Mouse (Mus musculus): ENCODE measurements around the gene Cabcoco1. TPM values are rescaled to one million over a fixed set of nuclear protein-coding genes. Genes with fewer than 3 reads are reported as not detected.

The Cabcoco1 gene
- polyA plus RNA-seq, 1 experiment from 2014 or later, result 4.4 TPM

DNA sequence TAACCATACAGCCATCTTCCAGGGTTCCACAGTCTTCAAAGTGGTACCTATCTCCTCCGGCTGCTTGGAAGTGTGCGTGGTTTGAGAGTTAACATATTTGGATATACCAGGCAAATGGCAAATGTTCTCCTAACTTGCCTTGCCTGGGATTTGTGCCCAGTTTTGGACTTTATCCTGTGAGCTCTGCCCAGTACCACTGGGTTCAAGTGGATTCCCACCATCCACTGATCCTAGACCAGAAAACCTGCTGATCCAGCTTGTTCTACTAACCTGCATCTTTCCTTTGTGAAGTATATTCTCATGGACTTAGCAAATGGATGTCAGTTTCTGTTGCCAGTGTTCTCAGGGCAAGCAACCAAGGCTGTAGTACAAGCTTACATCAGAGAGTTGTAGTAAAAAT is 46.5 kb downstream of the Cabcoco1 start:
- DNase-seq (ENCODE audit: low spot score) (no peak), ATAC-seq (ENCODE audit: low read depth) (no peak)
- H3K4me3 ChIP-seq (ENCODE audit: low read depth, low read length), result no peak overlapping the region
- H3K4me1 ChIP-seq (ENCODE audit: control insufficient read depth, insufficient read depth, low read length), result peaks cover 12% of the 10 kb centered on the region
- H3K9ac ChIP-seq (ENCODE audit: low read depth, low read length), result no peak overlapping the region
- H3K27me3 ChIP-seq (replicated peaks; ENCODE audit: control insufficient read depth, insufficient read depth, low read length), result no peaks in the 10 kb centered on the region
- no peak overlapping the region for H3K27ac ChIP-seq (replicated peaks; ENCODE audit: low read depth, low read length)
- H3K9me3 ChIP-seq (ENCODE audit: control insufficient read depth, low read length), result no peaks in the 10 kb centered on the region
- H3K4me2 ChIP-seq (ENCODE audit: low read depth, low read length), result no peak overlapping the region
- WGBS, result 94% methylated on average over 2 of the region's 2 CpGs
- no peaks in the 10 kb centered on the region for H3K36me3 ChIP-seq (ENCODE audit: control insufficient read depth, insufficient read depth, low read length)

DNA sequence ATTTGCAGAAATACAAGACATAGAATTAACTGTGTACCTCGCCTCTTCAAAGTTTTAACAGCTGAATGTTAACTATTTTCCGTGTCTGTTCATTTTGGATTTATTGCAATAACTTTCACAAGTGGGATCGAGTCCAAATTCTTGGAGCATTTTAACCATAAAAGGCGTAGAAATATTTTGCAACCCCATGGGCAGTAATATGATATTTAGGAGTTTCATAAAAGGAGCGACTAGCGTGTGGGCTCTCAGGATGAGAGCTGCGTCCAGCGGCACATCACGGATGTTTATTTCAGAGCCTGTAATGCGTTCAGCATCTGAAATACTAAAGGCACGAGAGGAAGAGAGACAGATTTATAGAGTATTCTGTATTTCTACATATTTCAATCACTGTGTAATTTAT is 50.1 kb downstream of the Cabcoco1 start:
- H3K4me2 ChIP-seq (ENCODE audit: low read depth, low read length), result peak overlapping the region; percentile 20; the same call in 1 of the 2 replicates

DNA sequence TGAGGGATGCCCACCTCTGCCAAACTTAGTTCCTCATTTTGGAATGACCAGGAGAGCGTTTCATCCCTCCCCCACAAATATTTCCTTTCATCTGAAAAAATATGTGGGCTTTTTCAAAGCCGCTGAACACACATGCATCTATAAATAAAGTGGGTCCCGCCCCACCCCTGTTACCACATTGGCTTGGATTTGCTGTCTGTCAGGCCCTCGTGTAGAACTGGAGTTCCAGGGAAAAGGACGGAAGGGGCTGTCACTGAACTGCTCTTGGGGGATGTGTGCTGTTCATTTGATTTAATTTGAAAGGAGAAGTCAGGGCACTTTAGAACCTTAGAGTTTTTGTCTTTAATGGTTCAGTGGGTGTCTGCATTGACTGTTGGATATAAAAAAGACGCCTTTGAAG is 50.9 kb downstream of the Cabcoco1 start:
- Histone ChIP-seq H3K27ac (replicated peaks; ENCODE audit: low read depth, low read length) (peak overlapping the region; percentile 16; the same call in 1 of the 2 replicates), H3K4me2 (ENCODE audit: low read depth, low read length) (no peak overlapping the region)
- ATAC-seq (ENCODE audit: low read depth), result no peak

More for the DNA sequence above, 50.1 kb downstream of the Cabcoco1 start:
- H3K9ac ChIP-seq (ENCODE audit: low read depth, low read length), result no peak overlapping the region
- no peaks in the 10 kb centered on the region for H3K27me3 ChIP-seq (replicated peaks; ENCODE audit: control insufficient read depth, insufficient read depth, low read length)
- no peaks in the 10 kb centered on the region for H3K36me3 ChIP-seq (ENCODE audit: control insufficient read depth, insufficient read depth, low read length)
- WGBS, result 17% methylated on average over 11 of the region's 11 CpGs
- 0 out of 2 replicates have a peak, but pooled peaks cover under 1% of the 10 kb centered on the region for H3K9me3 ChIP-seq (ENCODE audit: control insufficient read depth, low read length)
- peaks cover 15% of the 10 kb centered on the region for H3K4me1 ChIP-seq (ENCODE audit: control insufficient read depth, insufficient read depth, low read length)
- H3K27ac ChIP-seq (replicated peaks; ENCODE audit: low read depth, low read length), result 0 out of 2 replicates have a peak overlapping the region, but pooled peaks have one; percentile 16
- ATAC-seq (ENCODE audit: low read depth) (peak; percentile 60; the same call in 1 of the 2 replicates), DNase-seq (ENCODE audit: low spot score) (peak; percentile 94)
- H3K4me3 ChIP-seq (ENCODE audit: low read depth, low read length), result no peak overlapping the region

DNA sequence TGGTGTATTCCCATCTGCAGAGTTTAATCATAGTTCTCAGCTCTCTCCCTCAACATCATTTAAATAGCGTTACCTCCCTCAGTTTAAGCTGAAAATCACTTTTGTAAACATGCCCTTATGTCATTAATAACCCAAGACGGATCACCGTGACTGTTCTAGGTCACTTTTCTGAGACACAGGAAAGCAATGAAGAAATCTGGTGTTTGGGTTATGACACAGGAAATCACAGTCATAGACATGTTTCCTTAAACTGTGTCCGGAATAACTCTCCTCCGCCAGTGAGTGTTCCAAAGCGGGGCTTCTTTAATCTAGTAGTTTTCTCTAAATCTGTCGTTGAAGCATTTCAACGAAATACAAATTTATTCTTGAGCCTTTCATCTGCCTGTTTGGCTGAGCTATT is 68.9 kb downstream of the Cabcoco1 start:
- WGBS, result 68% methylated on average over 8 of the region's 8 CpGs
- ATAC-seq (ENCODE audit: low read depth), result no peak
- Histone ChIP-seq H3K36me3 (ENCODE audit: control insufficient read depth, insufficient read depth, low read length) (no peaks in the 10 kb centered on the region), H3K9ac (ENCODE audit: low read depth, low read length) (no peak overlapping the region), H3K4me1 (ENCODE audit: control insufficient read depth, insufficient read depth, low read length) (no peaks in the 10 kb centered on the region), H3K9me3 (ENCODE audit: control insufficient read depth, low read length) (no peaks in the 10 kb centered on the region), H3K4me3 (ENCODE audit: low read depth, low read length) (no peak overlapping the region), H3K4me2 (ENCODE audit: low read depth, low read length) (no peak overlapping the region), H3K27me3 (replicated peaks; ENCODE audit: control insufficient read depth, insufficient read depth, low read length) (no peaks in the 10 kb centered on the region), H3K27ac (replicated peaks; ENCODE audit: low read depth, low read length) (no peak overlapping the region)
- DNase-seq (ENCODE audit: low spot score), result no peak

More for the DNA sequence above, 50.9 kb downstream of the Cabcoco1 start:
- H3K4me3 ChIP-seq (ENCODE audit: low read depth, low read length), result no peak overlapping the region
- no peaks in the 10 kb centered on the region for H3K36me3 ChIP-seq (ENCODE audit: control insufficient read depth, insufficient read depth, low read length)
- H3K9ac ChIP-seq (ENCODE audit: low read depth, low read length), result no peak overlapping the region
- H3K9me3 ChIP-seq (ENCODE audit: control insufficient read depth, low read length), result 0 out of 2 replicates have a peak, but pooled peaks cover 3% of the 10 kb centered on the region
- WGBS, result 43% methylated on average over 6 of the region's 6 CpGs
- H3K27me3 ChIP-seq (replicated peaks; ENCODE audit: control insufficient read depth, insufficient read depth, low read length), result no peaks in the 10 kb centered on the region
- H3K4me1 ChIP-seq (ENCODE audit: control insufficient read depth, insufficient read depth, low read length), result peaks cover 15% of the 10 kb centered on the region
- DNase-seq (ENCODE audit: low spot score), result peak; percentile 80

DNA sequence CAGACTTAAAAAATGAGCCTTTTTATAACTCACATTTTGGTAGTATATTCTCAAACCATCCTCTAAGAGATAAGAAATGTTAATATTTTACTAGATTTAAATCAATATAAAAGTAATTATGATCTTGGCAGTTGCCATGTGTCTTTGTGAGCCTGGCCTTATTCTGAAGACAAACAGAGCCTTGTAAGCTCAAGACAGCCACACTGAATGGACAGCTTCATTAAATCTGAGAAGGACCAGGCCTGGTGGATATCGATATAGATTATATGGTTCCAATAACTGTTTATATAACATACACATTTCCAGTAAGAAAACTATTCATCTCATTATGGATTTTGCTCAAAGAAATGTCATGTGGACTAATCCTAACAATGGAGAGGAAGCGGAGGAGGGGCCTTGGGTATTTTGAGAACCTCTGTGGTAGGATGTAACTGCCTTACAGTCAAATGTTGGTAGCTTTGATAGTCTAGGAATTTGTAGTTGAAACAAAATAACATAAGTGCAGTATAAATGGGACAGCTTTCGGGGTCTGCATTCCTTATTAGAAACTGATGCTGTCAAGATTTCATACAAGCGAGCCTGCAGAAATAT is 75.9 kb downstream of the Cabcoco1 start:
- H3K4me1 ChIP-seq (ENCODE audit: control insufficient read depth, insufficient read depth, low read length), result peaks cover 11% of the 10 kb centered on the region
- no peaks in the 10 kb centered on the region for H3K36me3 ChIP-seq (ENCODE audit: control insufficient read depth, insufficient read depth, low read length)
- no peak for DNase-seq (ENCODE audit: low spot score)
- no peak overlapping the region for H3K4me2 ChIP-seq (ENCODE audit: low read depth, low read length)
- H3K4me3 ChIP-seq (ENCODE audit: low read depth, low read length), result no peak overlapping the region
- WGBS, result 52% methylated on average over 4 of the region's 4 CpGs
- no peak overlapping the region for H3K9ac ChIP-seq (ENCODE audit: low read depth, low read length)
- H3K27ac ChIP-seq (replicated peaks; ENCODE audit: low read depth, low read length), result no peak overlapping the region; the same call in 1 of the 2 replicates
- no peaks in the 10 kb centered on the region for H3K27me3 ChIP-seq (replicated peaks; ENCODE audit: control insufficient read depth, insufficient read depth, low read length)
- no peak for ATAC-seq (ENCODE audit: low read depth)
- H3K9me3 ChIP-seq (ENCODE audit: control insufficient read depth, low read length), result no peaks in the 10 kb centered on the region

DNA sequence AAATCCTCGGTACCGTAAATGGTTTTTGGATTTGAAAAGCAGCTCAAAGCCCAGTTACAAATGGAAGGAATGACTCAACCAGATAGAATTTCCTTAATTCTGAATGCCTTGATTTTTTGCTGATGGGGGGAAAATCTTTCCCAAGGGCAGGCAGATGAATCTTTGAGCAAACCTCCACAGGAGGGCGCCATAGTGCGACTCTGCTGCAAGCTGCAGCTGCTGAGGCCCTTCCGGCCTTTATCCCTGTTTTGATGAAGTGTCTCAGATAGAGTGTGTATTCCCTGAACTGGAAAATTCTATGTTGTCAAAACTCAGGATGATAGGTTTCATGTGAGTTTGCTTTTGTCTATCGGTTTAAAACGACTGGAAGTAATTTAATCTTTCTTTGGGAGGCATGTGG is 76.8 kb downstream of the Cabcoco1 start:
- H3K36me3 ChIP-seq (ENCODE audit: control insufficient read depth, insufficient read depth, low read length), result no peaks in the 10 kb centered on the region
- H3K4me1 ChIP-seq (ENCODE audit: control insufficient read depth, insufficient read depth, low read length), result peaks cover 11% of the 10 kb centered on the region
- no peaks in the 10 kb centered on the region for H3K9me3 ChIP-seq (ENCODE audit: control insufficient read depth, low read length)
- no peak overlapping the region for H3K4me3 ChIP-seq (ENCODE audit: low read depth, low read length)
- no peaks in the 10 kb centered on the region for H3K27me3 ChIP-seq (replicated peaks; ENCODE audit: control insufficient read depth, insufficient read depth, low read length)
- DNase-seq (ENCODE audit: low spot score), result peak; percentile 92
- 12% methylated on average over 7 of the region's 7 CpGs for WGBS
- H3K9ac ChIP-seq (ENCODE audit: low read depth, low read length), result no peak overlapping the region
- H3K27ac ChIP-seq (replicated peaks; ENCODE audit: low read depth, low read length), result 0 out of 2 replicates have a peak overlapping the region, but pooled peaks have one; percentile 34
- ATAC-seq (ENCODE audit: low read depth), result peak; percentile 70; the same call in 1 of the 2 replicates
- no peak overlapping the region for H3K4me2 ChIP-seq (ENCODE audit: low read depth, low read length)

DNA sequence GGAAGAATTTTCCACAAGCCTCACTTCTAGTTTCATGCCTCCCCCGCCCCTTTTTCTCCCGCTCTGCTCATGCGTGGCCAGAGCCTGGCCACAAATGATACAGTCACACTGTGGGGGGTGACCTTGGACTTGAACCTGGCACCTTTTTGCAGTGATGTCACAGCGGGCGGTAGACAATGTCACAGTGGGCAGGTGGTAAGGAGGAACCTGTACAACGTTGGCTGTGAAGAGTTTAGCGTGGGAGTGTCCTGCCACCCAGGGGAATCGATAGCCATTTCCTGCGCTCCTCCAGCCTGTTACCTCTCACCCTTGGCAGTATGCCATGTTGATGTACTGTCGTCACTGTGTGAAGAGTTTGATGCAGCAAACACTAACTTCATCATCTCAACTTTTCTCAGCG is 81.9 kb downstream of the Cabcoco1 start:
- Histone ChIP-seq H3K9me3 (ENCODE audit: control insufficient read depth, low read length) (no peaks in the 10 kb centered on the region), H3K9ac (ENCODE audit: low read depth, low read length) (no peak overlapping the region), H3K4me3 (ENCODE audit: low read depth, low read length) (no peak overlapping the region), H3K27ac (replicated peaks; ENCODE audit: low read depth, low read length) (no peak overlapping the region), H3K27me3 (replicated peaks; ENCODE audit: control insufficient read depth, insufficient read depth, low read length) (no peaks in the 10 kb centered on the region), H3K4me2 (ENCODE audit: low read depth, low read length) (no peak overlapping the region), H3K4me1 (ENCODE audit: control insufficient read depth, insufficient read depth, low read length) (peaks cover 15% of the 10 kb centered on the region), H3K36me3 (ENCODE audit: control insufficient read depth, insufficient read depth, low read length) (no peaks in the 10 kb centered on the region)
- WGBS, result 75% methylated on average over 11 of the region's 11 CpGs
- DNase-seq (ENCODE audit: low spot score) (no peak), ATAC-seq (ENCODE audit: low read depth) (no peak)

DNA sequence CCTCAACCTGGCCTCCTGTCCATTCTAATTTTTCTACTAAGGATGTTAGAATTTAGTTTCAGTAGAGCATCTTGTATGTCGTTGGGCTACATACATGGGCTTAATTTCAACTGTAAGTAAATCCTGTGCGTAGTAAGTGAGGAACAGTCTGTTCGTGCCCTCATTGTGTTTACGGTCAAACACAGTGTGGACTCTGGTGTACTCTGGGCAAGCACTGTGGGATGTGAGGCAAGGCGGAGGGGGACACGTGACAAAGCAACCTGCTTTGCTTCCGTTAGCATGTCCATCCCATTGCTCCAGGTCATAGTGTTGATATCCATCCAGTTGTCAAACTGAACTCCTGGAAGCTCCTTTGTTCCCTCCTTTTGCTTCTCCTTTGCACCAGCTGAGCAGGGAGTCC is 84.7 kb downstream of the Cabcoco1 start:
- Histone ChIP-seq H3K36me3 (ENCODE audit: control insufficient read depth, insufficient read depth, low read length) (no peaks in the 10 kb centered on the region), H3K9me3 (ENCODE audit: control insufficient read depth, low read length) (peaks cover 5% of the 10 kb centered on the region), H3K9ac (ENCODE audit: low read depth, low read length) (no peak overlapping the region), H3K27ac (replicated peaks; ENCODE audit: low read depth, low read length) (no peak overlapping the region), H3K4me3 (ENCODE audit: low read depth, low read length) (no peak overlapping the region), H3K27me3 (replicated peaks; ENCODE audit: control insufficient read depth, insufficient read depth, low read length) (no peaks in the 10 kb centered on the region), H3K4me1 (ENCODE audit: control insufficient read depth, insufficient read depth, low read length) (peaks cover 4% of the 10 kb centered on the region; the same call in 1 of the 2 replicates), H3K4me2 (ENCODE audit: low read depth, low read length) (no peak overlapping the region)
- no peak for DNase-seq (ENCODE audit: low spot score)
- WGBS, result 87% methylated on average over 7 of the region's 7 CpGs
- ATAC-seq (ENCODE audit: low read depth), result no peak

DNA sequence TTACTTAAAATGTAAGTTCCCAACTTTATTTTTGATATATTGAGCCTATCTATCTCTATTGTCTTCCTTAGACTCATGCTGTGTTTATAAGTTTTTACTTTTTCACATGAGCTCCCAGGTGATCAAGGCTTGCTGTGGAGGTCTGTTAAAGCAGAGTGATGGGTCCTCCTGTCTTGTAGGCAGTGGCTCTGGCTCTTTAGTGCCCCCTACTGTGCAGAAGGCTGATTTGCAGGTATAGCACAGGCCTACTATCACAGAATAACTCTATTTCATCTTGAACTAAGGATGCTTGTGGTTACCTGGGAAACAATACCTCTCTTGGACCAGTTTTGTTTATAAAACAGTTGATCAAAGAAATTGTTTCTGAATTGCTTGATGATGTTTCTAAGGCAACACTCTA is 87.2 kb downstream of the Cabcoco1 start:
- no peaks in the 10 kb centered on the region for H3K4me1 ChIP-seq (ENCODE audit: control insufficient read depth, insufficient read depth, low read length)
- no peaks in the 10 kb centered on the region for H3K27me3 ChIP-seq (replicated peaks; ENCODE audit: control insufficient read depth, insufficient read depth, low read length)
- H3K36me3 ChIP-seq (ENCODE audit: control insufficient read depth, insufficient read depth, low read length), result no peaks in the 10 kb centered on the region
- DNase-seq (ENCODE audit: low spot score) (no peak), ATAC-seq (ENCODE audit: low read depth) (no peak)
- H3K4me2 ChIP-seq (ENCODE audit: low read depth, low read length), result no peak overlapping the region
- peaks cover 5% of the 10 kb centered on the region for H3K9me3 ChIP-seq (ENCODE audit: control insufficient read depth, low read length)
- no peak overlapping the region for H3K9ac ChIP-seq (ENCODE audit: low read depth, low read length)
- H3K4me3 ChIP-seq (ENCODE audit: low read depth, low read length), result no peak overlapping the region
- H3K27ac ChIP-seq (replicated peaks; ENCODE audit: low read depth, low read length), result no peak overlapping the region
